Comparison of ENCODE assay signal across 18 mouse cellular contexts in the genomic region with DNA sequence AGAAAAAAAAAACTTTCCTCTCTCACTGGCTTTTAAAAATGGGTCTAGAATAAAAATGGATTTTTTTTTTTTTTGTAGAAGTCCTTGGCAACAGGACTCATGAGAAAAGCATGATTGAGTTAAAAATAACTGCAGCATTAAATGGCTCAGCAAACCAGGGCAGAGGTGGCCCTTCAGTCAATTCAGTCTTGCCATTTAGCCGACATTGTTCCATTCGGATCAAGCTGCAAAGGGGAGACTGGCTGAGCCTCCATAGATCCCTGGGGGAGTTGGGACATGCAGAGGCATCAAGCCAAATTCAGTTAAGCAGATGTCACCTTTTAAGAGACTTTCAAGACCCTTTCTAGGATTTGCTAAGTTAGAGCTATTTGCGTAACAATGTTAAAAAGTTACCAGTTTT.
"Had no signal": no experiment of that assay in that cellular context is flagged by ENCODE, and none has a peak within 500 bp of the region (broad histone marks: within the 10 kb centered on the region; RNA-seq: fewer than 3 reads in every experiment).

No protein-coding gene starts in this region.

- ATAC-seq: liver, postnatal 0 days; midbrain, embryonic 15.5 days had no signal

- H3K27ac ChIP-seq: liver, embryonic 15.5 days; midbrain, embryonic 10.5 days; midbrain, embryonic 15.5 days; neural tube, embryonic 13.5 days; neural tube, embryonic 15.5 days had no signal

- H3K9ac ChIP-seq: liver, embryonic 15.5 days; liver, postnatal 0 days; lung, embryonic 14.5 days; midbrain, embryonic 15.5 days; neural tube, embryonic 13.5 days; neural tube, embryonic 15.5 days had no signal

- H3K4me2 ChIP-seq: liver, embryonic 15.5 days; lung, embryonic 14.5 days; midbrain, embryonic 15.5 days; neural tube, embryonic 13.5 days; neural tube, embryonic 15.5 days had no signal

- DNase-seq: liver, postnatal 0 days; lung, embryonic 14.5 days; lung, postnatal 10 days; lung, postnatal 4 days; retina, postnatal 1 day; right cerebral cortex, adult 18-20 months; right cerebral cortex, postnatal 25 days; right cerebral cortex, postnatal 4 days; spleen, adult 18-20 months; thymus, adult 18-20 months; thymus, postnatal 14 days; thymus, postnatal 36 days had no signal

- H3K9me3 ChIP-seq: liver, embryonic 15.5 days; midbrain, embryonic 10.5 days; midbrain, embryonic 15.5 days; neural tube, embryonic 13.5 days; neural tube, embryonic 15.5 days had no signal

- H3K4me3 ChIP-seq: liver, embryonic 15.5 days; midbrain, embryonic 10.5 days; midbrain, embryonic 15.5 days; myocyte; neural tube, embryonic 13.5 days; neural tube, embryonic 15.5 days had no signal

- H3K4me1 ChIP-seq: neural tube, embryonic 13.5 days; neural tube, embryonic 15.5 days had no signal

- H3K27me3 ChIP-seq: liver, embryonic 15.5 days; midbrain, embryonic 15.5 days; neural tube, embryonic 13.5 days; neural tube, embryonic 15.5 days had no signal
